Mouse (Mus musculus): ENCODE results near the gene Rbm19. TPM values are rescaled to one million over a fixed set of nuclear protein-coding genes. Genes with fewer than 3 reads are reported as not detected.

Rbm19 gene
- total and polyA plus RNA-seq, 3 experiments, result 19.3 to 42.5 (median 25.1) TPM

DNA sequence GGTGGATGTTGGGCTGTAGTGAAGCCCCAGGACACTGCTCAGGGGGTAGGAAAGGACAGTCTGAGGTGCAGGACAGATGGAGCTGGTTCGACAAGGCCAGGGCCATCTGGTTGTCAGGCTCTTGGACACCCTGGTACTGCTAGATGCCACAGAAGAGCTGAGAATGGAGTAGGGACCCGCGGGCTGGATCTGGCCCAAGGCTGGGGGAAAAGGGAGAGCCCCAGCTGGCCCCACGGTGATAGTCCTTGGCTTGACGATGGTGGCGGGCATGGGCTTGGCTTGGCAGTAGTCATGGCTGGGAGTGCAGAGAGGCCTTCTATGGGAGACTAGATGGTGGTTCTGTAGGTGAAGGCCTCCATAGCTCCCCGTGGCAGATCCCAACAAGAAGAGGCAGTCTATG lies 12.8 kb downstream of the Rbm19 start:
- ATAC-seq (ENCODE audit: extremely low read depth, insufficient number of reproducible peaks, low FRiP score, poor library complexity, severe bottlenecking) (no peak), DNase-seq (ENCODE audit: low spot score) (no peak)
- Histone ChIP-seq H3K36me3 (replicated peaks) (peaks cover 100% of the 10 kb centered on the region), H3K4me3 (ENCODE audit: low read depth, low read length) (no peak overlapping the region), H3K4me1 (ENCODE audit: insufficient read depth, low read depth, low read length) (peaks cover 79% of the 10 kb centered on the region), H3K9me3 (replicated peaks) (no peaks in the 10 kb centered on the region), H3K27me3 (ENCODE audit: insufficient read depth, low read length) (no peaks in the 10 kb centered on the region)
- TF ChIP-seq POLR2AphosphoS5 (IDR thresholded peaks at IDR 0.05; ENCODE audit: insufficient replicate concordance, low read depth, low read length), result no peak
- TF ChIP-seq GATA2 (IDR thresholded peaks at IDR 0.05; ENCODE audit: borderline replicate concordance, low read depth, low read length), result no peak
- TF ChIP-seq GATA1 (IDR thresholded peaks at IDR 0.05; ENCODE audit: borderline replicate concordance, low read length), result no peak
- TF ChIP-seq TAL1 (conservative IDR thresholded peaks at IDR 0.05; ENCODE audit: low read depth, low read length), result no peak
- TF ChIP-seq CTCF (IDR thresholded peaks at IDR 0.05; ENCODE audit: low read depth, low read length), result no peak

DNA sequence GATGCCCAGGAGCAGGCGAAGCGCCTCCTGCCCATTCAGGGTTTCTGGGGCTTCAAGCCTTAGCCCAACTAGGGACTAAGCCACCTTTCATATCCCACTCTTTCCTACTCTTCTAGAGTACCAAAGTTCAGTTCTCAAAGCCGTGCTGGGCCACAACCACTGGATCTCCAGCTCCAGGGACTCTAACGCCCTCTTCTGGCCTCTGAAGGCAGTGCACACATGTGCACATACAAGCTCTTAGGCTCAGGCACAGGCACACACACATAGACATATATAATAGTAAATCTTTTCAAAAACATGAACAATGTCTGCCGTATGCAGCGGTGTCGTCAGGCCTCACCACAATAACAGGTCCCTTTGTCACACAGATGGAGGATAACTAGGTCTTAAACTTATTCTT lies 13.5 kb downstream of the Rbm19 start:
- ATAC-seq (ENCODE audit: extremely low read depth, insufficient number of reproducible peaks, low FRiP score, poor library complexity, severe bottlenecking), result no peak
- peaks cover 100% of the 10 kb centered on the region for H3K36me3 ChIP-seq (replicated peaks)
- peaks cover 86% of the 10 kb centered on the region for H3K4me1 ChIP-seq (ENCODE audit: insufficient read depth, low read depth, low read length)

DNA sequence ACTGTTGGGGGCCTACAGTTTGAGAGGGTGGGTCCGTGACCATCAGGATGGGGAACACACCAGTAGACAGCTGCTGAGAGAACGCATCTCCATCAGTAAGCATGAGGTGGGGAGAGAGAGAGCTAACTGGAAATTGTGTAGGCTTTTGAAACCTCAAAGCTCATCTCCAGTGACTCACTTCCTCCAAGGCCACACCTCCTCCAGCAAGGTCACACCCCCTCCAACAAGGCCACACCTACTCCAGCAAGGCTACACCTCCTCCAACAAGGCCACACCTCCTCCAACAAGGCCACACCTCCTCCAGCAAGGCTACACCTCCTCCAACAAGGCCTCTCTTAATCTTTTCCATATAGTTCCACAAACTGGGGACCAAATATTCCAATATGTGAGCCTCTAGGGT lies 13.9 kb downstream of the Rbm19 start:
- no peak for ATAC-seq (ENCODE audit: extremely low read depth, insufficient number of reproducible peaks, low FRiP score, poor library complexity, severe bottlenecking)
- Histone ChIP-seq H3K27me3 (ENCODE audit: insufficient read depth, low read length) (no peaks in the 10 kb centered on the region), H3K36me3 (replicated peaks) (peaks cover 100% of the 10 kb centered on the region), H3K4me3 (ENCODE audit: low read depth, low read length) (no peak overlapping the region), H3K4me1 (ENCODE audit: insufficient read depth, low read depth, low read length) (peaks cover 90% of the 10 kb centered on the region), H3K9me3 (replicated peaks) (no peaks in the 10 kb centered on the region)
- TF ChIP-seq GATA2 (IDR thresholded peaks at IDR 0.05; ENCODE audit: borderline replicate concordance, low read depth, low read length), result no peak
- TF ChIP-seq GATA1 (IDR thresholded peaks at IDR 0.05; ENCODE audit: borderline replicate concordance, low read length), result no peak
- no peak for TF ChIP-seq CTCF (IDR thresholded peaks at IDR 0.05; ENCODE audit: low read depth, low read length)
- TF ChIP-seq TAL1 (conservative IDR thresholded peaks at IDR 0.05; ENCODE audit: low read depth, low read length), result no peak
- TF ChIP-seq POLR2AphosphoS5 (IDR thresholded peaks at IDR 0.05; ENCODE audit: insufficient replicate concordance, low read depth, low read length), result no peak
- no peak for DNase-seq (ENCODE audit: low spot score)

More for the DNA sequence above, 13.5 kb downstream of the Rbm19 start:
- H3K27me3 ChIP-seq (ENCODE audit: insufficient read depth, low read length), result no peaks in the 10 kb centered on the region
- no peak for TF ChIP-seq GATA2 (IDR thresholded peaks at IDR 0.05; ENCODE audit: borderline replicate concordance, low read depth, low read length)
- no peak for TF ChIP-seq GATA1 (IDR thresholded peaks at IDR 0.05; ENCODE audit: borderline replicate concordance, low read length)
- TF ChIP-seq CTCF (IDR thresholded peaks at IDR 0.05; ENCODE audit: low read depth, low read length), result no peak
- no peak for TF ChIP-seq POLR2AphosphoS5 (IDR thresholded peaks at IDR 0.05; ENCODE audit: insufficient replicate concordance, low read depth, low read length)
- TF ChIP-seq TAL1 (conservative IDR thresholded peaks at IDR 0.05; ENCODE audit: low read depth, low read length), result no peak
- no peak for DNase-seq (ENCODE audit: low spot score)
- H3K4me3 ChIP-seq (ENCODE audit: low read depth, low read length), result no peak overlapping the region
- no peaks in the 10 kb centered on the region for H3K9me3 ChIP-seq (replicated peaks)

DNA sequence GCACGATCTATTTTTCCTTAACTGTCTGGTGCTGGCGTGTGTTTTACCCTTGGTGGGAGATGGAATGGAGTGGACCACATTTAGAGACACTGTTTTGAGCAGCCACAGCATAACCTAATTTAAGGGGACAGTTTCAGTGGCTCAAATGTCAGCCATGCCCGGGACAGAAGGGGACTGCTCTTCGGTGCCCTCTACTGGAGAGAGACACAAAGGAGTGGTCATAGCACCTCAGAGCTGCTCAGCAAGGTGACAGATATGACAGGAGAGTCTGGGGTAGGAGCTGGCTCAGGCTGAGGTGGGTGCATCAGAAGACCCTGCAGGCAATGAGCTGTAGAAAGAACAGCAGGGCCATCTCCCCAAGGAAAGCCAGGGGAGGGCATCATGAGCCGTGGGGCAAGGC lies 15.3 kb downstream of the Rbm19 start:
- Histone ChIP-seq H3K36me3 (replicated peaks) (peaks cover 98% of the 10 kb centered on the region), H3K27me3 (ENCODE audit: insufficient read depth, low read length) (no peaks in the 10 kb centered on the region), H3K9me3 (replicated peaks) (no peaks in the 10 kb centered on the region), H3K4me1 (ENCODE audit: insufficient read depth, low read depth, low read length) (peaks cover 96% of the 10 kb centered on the region), H3K4me3 (ENCODE audit: low read depth, low read length) (no peak overlapping the region)
- no peak for TF ChIP-seq GATA2 (IDR thresholded peaks at IDR 0.05; ENCODE audit: borderline replicate concordance, low read depth, low read length)
- no peak for TF ChIP-seq GATA1 (IDR thresholded peaks at IDR 0.05; ENCODE audit: borderline replicate concordance, low read length)
- peak; percentile 82 for TF ChIP-seq CTCF (IDR thresholded peaks at IDR 0.05; ENCODE audit: low read depth, low read length)
- TF ChIP-seq TAL1 (conservative IDR thresholded peaks at IDR 0.05; ENCODE audit: low read depth, low read length), result no peak
- DNase-seq (ENCODE audit: low spot score), result peak; percentile 54
- ATAC-seq (ENCODE audit: extremely low read depth, insufficient number of reproducible peaks, low FRiP score, poor library complexity, severe bottlenecking), result no peak

DNA sequence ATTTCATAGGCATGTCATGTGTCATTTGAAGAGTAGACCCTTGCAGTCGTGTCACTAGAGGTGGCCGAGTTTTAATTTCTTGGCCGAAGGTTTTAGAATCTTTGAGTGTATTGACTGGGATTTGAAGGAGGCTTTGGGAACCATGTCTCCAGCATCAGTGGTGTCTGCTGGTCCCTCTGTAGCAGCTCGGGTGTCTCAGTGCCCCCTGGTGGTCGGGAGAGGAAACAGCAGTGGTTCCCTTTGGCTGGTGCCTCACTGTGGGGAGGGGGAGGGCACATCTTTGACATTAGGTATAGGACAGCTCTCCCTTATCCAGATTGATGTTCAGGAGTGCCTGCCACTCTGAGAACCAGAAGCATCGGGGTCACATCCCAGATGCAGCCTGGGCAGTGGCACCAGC lies 17.7 kb downstream of the Rbm19 start:
- Histone ChIP-seq H3K9me3 (replicated peaks) (peaks cover 3% of the 10 kb centered on the region; the same call in 1 of the 2 replicates), H3K4me3 (ENCODE audit: low read depth, low read length) (no peak overlapping the region; the same call in 1 of the 2 replicates), H3K36me3 (replicated peaks) (peaks cover 98% of the 10 kb centered on the region), H3K27me3 (ENCODE audit: insufficient read depth, low read length) (no peaks in the 10 kb centered on the region), H3K4me1 (ENCODE audit: insufficient read depth, low read depth, low read length) (peaks cover 98% of the 10 kb centered on the region)
- ATAC-seq (ENCODE audit: extremely low read depth, insufficient number of reproducible peaks, low FRiP score, poor library complexity, severe bottlenecking) (no peak), DNase-seq (ENCODE audit: low spot score) (peak; percentile 65)
- TF ChIP-seq GATA2 (IDR thresholded peaks at IDR 0.05; ENCODE audit: borderline replicate concordance, low read depth, low read length) (no peak), CTCF (IDR thresholded peaks at IDR 0.05; ENCODE audit: low read depth, low read length) (peak; percentile 94), GATA1 (IDR thresholded peaks at IDR 0.05; ENCODE audit: borderline replicate concordance, low read length) (no peak), TAL1 (conservative IDR thresholded peaks at IDR 0.05; ENCODE audit: low read depth, low read length) (no peak), POLR2AphosphoS5 (IDR thresholded peaks at IDR 0.05; ENCODE audit: insufficient replicate concordance, low read depth, low read length) (no peak)

DNA sequence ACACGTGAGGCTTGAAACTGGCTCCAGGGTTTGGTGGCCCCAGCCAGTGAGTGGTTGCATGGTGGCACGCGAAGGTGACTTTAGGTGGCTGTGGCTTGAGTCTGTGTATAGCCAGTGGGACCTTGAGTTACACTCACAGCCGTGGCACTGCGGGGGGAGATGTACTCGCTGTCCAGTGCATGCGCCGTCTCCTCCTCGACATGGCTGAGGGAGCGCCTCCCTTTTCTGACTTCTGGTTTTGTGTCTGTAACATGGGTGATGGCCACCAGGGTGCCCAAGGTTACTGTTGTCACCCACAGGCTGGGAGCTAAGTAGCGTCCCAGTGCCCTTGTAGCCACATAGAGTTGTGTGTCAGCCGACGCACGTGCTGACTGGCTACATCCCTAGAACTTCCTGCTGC lies 19.1 kb downstream of the Rbm19 start:
- Histone ChIP-seq H3K9me3 (replicated peaks) (peaks cover 3% of the 10 kb centered on the region; the same call in 1 of the 2 replicates), H3K4me3 (ENCODE audit: low read depth, low read length) (peak overlapping the region; percentile 72; the same call in 1 of the 2 replicates), H3K27me3 (ENCODE audit: insufficient read depth, low read length) (no peaks in the 10 kb centered on the region), H3K36me3 (replicated peaks) (peaks cover 96% of the 10 kb centered on the region), H3K4me1 (ENCODE audit: insufficient read depth, low read depth, low read length) (peaks cover 99% of the 10 kb centered on the region)
- peak; percentile 34 for DNase-seq (ENCODE audit: low spot score)
- no peak for TF ChIP-seq POLR2AphosphoS5 (IDR thresholded peaks at IDR 0.05; ENCODE audit: insufficient replicate concordance, low read depth, low read length)
- ATAC-seq (ENCODE audit: extremely low read depth, insufficient number of reproducible peaks, low FRiP score, poor library complexity, severe bottlenecking), result no peak
